Mouse (Mus musculus): ENCODE measurements around the gene Syn3. TPM values are rescaled to one million over a fixed set of nuclear protein-coding genes. Genes with fewer than 3 reads are reported as not detected.
"Not testable (repeated sequence)": the region's sequence is repeated elsewhere in the genome, so short reads cannot be mapped to it uniquely, and the experiment has no call there.

Syn3 gene
- polyA plus RNA-seq, 1 experiment from 2014 or later = 24.8 TPM

GRCm38 (mm10) chr10:86126478-86126877 is 372.2 kb downstream of the Syn3 start:
- Histone ChIP-seq H3K4me2 (ENCODE audit: low read length) (no peak overlapping the region), H3K4me1 (replicated peaks; ENCODE audit: control insufficient read depth, insufficient read depth, low read length) (no peaks in the 10 kb centered on the region), H3K9ac (replicated peaks; ENCODE audit: low read depth, low read length) (no peak overlapping the region), H3K9me3 (ENCODE audit: control insufficient read depth, low read length) (no peaks in the 10 kb centered on the region), H3K36me3 (ENCODE audit: control insufficient read depth, insufficient read depth) (no peaks in the 10 kb centered on the region), H3K27me3 (replicated peaks; ENCODE audit: control insufficient read depth, insufficient read depth, low read length) (no peaks in the 10 kb centered on the region), H3K4me3 (replicated peaks; ENCODE audit: low read length) (no peak overlapping the region), H3K27ac (ENCODE audit: low read length) (no peak overlapping the region)
- ATAC-seq = no peak
- 94% methylated on average over 11 of the region's 11 CpGs for WGBS

- no peak overlapping the region for H3K9ac ChIP-seq (replicated peaks; ENCODE audit: low read depth, low read length)
- H3K4me3 ChIP-seq (replicated peaks; ENCODE audit: low read length) = no peak overlapping the region
- 90% methylated on average over 2 of the region's 2 CpGs for WGBS
- no peaks in the 10 kb centered on the region for H3K27me3 ChIP-seq (replicated peaks; ENCODE audit: control insufficient read depth, insufficient read depth, low read length)
- no peak for ATAC-seq
- H3K4me1 ChIP-seq (replicated peaks; ENCODE audit: control insufficient read depth, insufficient read depth, low read length) = no peaks in the 10 kb centered on the region
- no peaks in the 10 kb centered on the region for H3K9me3 ChIP-seq (ENCODE audit: control insufficient read depth, low read length)
- H3K4me2 ChIP-seq (ENCODE audit: low read length) = no peak overlapping the region
- H3K36me3 ChIP-seq (ENCODE audit: control insufficient read depth, insufficient read depth) = no peaks in the 10 kb centered on the region
- no peak overlapping the region for H3K27ac ChIP-seq (ENCODE audit: low read length)
Observed at GRCm38 (mm10) chr10:86125421-86125820, 373.3 kb downstream of the Syn3 start.

GRCm38 (mm10) chr10:86124115-86124514 is 374.6 kb downstream of the Syn3 start:
- ATAC-seq = no peak

GRCm38 (mm10) chr10:86123224-86123623 is 375.5 kb downstream of the Syn3 start:
- H3K27me3 ChIP-seq (replicated peaks; ENCODE audit: control insufficient read depth, insufficient read depth, low read length) = no peaks in the 10 kb centered on the region
- H3K9ac ChIP-seq (replicated peaks; ENCODE audit: low read depth, low read length) = no peak overlapping the region
- no peaks in the 10 kb centered on the region for H3K4me1 ChIP-seq (replicated peaks; ENCODE audit: control insufficient read depth, insufficient read depth, low read length)
- H3K4me2 ChIP-seq (ENCODE audit: low read length) = no peak overlapping the region
- no peak overlapping the region for H3K27ac ChIP-seq (ENCODE audit: low read length)
- H3K4me3 ChIP-seq (replicated peaks; ENCODE audit: low read length) = no peak overlapping the region
- H3K36me3 ChIP-seq (ENCODE audit: control insufficient read depth, insufficient read depth) = no peaks in the 10 kb centered on the region
- 91% methylated on average over 2 of the region's 2 CpGs for WGBS
- H3K9me3 ChIP-seq (ENCODE audit: control insufficient read depth, low read length) = no peaks in the 10 kb centered on the region
- no peak for ATAC-seq

More at GRCm38 (mm10) chr10:86124115-86124514, 374.6 kb downstream of the Syn3 start:
- Histone ChIP-seq H3K27me3 (replicated peaks; ENCODE audit: control insufficient read depth, insufficient read depth, low read length) (no peaks in the 10 kb centered on the region), H3K4me1 (replicated peaks; ENCODE audit: control insufficient read depth, insufficient read depth, low read length) (no peaks in the 10 kb centered on the region), H3K4me2 (ENCODE audit: low read length) (no peak overlapping the region), H3K9ac (replicated peaks; ENCODE audit: low read depth, low read length) (no peak overlapping the region), H3K27ac (ENCODE audit: low read length) (no peak overlapping the region), H3K36me3 (ENCODE audit: control insufficient read depth, insufficient read depth) (no peaks in the 10 kb centered on the region), H3K9me3 (ENCODE audit: control insufficient read depth, low read length) (no peaks in the 10 kb centered on the region), H3K4me3 (replicated peaks; ENCODE audit: low read length) (no peak overlapping the region)
- WGBS = 74% methylated on average over 4 of the region's 4 CpGs

GRCm38 (mm10) chr10:86122456-86122855 is 376.2 kb downstream of the Syn3 start:
- not testable (repeated sequence) for H3K9me3 ChIP-seq (ENCODE audit: control insufficient read depth, low read length); H3K9ac ChIP-seq (replicated peaks; ENCODE audit: low read depth, low read length); H3K4me3 ChIP-seq (replicated peaks; ENCODE audit: low read length); H3K4me2 ChIP-seq (ENCODE audit: low read length); H3K4me1 ChIP-seq (replicated peaks; ENCODE audit: control insufficient read depth, insufficient read depth, low read length); H3K36me3 ChIP-seq (ENCODE audit: control insufficient read depth, insufficient read depth); ATAC-seq; H3K27ac ChIP-seq (ENCODE audit: low read length); H3K27me3 ChIP-seq (replicated peaks; ENCODE audit: control insufficient read depth, insufficient read depth, low read length)
- WGBS = 97% methylated on average over 10 of the region's 10 CpGs

GRCm38 (mm10) chr10:86116268-86116667 is 382.4 kb downstream of the Syn3 start:
- no peaks in the 10 kb centered on the region for H3K9me3 ChIP-seq (ENCODE audit: control insufficient read depth, low read length)
- H3K27ac ChIP-seq (ENCODE audit: low read length) = no peak overlapping the region
- no peak overlapping the region for H3K9ac ChIP-seq (replicated peaks; ENCODE audit: low read depth, low read length)
- no peaks in the 10 kb centered on the region for H3K27me3 ChIP-seq (replicated peaks; ENCODE audit: control insufficient read depth, insufficient read depth, low read length)
- WGBS = 91% methylated on average over 2 of the region's 2 CpGs
- H3K4me2 ChIP-seq (ENCODE audit: low read length) = no peak overlapping the region
- ATAC-seq = no peak
- no peaks in the 10 kb centered on the region for H3K4me1 ChIP-seq (replicated peaks; ENCODE audit: control insufficient read depth, insufficient read depth, low read length)
- no peak overlapping the region for H3K4me3 ChIP-seq (replicated peaks; ENCODE audit: low read length)
- H3K36me3 ChIP-seq (ENCODE audit: control insufficient read depth, insufficient read depth) = no peaks in the 10 kb centered on the region

- Histone ChIP-seq H3K4me3 (replicated peaks; ENCODE audit: low read length) (no peak overlapping the region), H3K9me3 (ENCODE audit: control insufficient read depth, low read length) (no peaks in the 10 kb centered on the region), H3K36me3 (ENCODE audit: control insufficient read depth, insufficient read depth) (no peaks in the 10 kb centered on the region), H3K9ac (replicated peaks; ENCODE audit: low read depth, low read length) (no peak overlapping the region), H3K27me3 (replicated peaks; ENCODE audit: control insufficient read depth, insufficient read depth, low read length) (no peaks in the 10 kb centered on the region), H3K27ac (ENCODE audit: low read length) (no peak overlapping the region), H3K4me1 (replicated peaks; ENCODE audit: control insufficient read depth, insufficient read depth, low read length) (no peaks in the 10 kb centered on the region), H3K4me2 (ENCODE audit: low read length) (no peak overlapping the region)
- ATAC-seq = no peak
- WGBS = 18% methylated on average over 5 of the region's 5 CpGs
Observed at GRCm38 (mm10) chr10:86114431-86114848, 384.3 kb downstream of the Syn3 start.

GRCm38 (mm10) chr10:86108797-86109196 is 389.9 kb downstream of the Syn3 start:
- Histone ChIP-seq H3K9ac (replicated peaks; ENCODE audit: low read depth, low read length) (no peak overlapping the region), H3K4me3 (replicated peaks; ENCODE audit: low read length) (no peak overlapping the region), H3K4me2 (ENCODE audit: low read length) (no peak overlapping the region), H3K9me3 (ENCODE audit: control insufficient read depth, low read length) (no peaks in the 10 kb centered on the region), H3K27me3 (replicated peaks; ENCODE audit: control insufficient read depth, insufficient read depth, low read length) (no peaks in the 10 kb centered on the region), H3K36me3 (ENCODE audit: control insufficient read depth, insufficient read depth) (no peaks in the 10 kb centered on the region), H3K27ac (ENCODE audit: low read length) (no peak overlapping the region), H3K4me1 (replicated peaks; ENCODE audit: control insufficient read depth, insufficient read depth, low read length) (no peaks in the 10 kb centered on the region)
- no peak for ATAC-seq
- WGBS = 90% methylated on average over 4 of the region's 4 CpGs

- no peaks in the 10 kb centered on the region for H3K9me3 ChIP-seq (ENCODE audit: control insufficient read depth, low read length)
- no peak for ATAC-seq
- WGBS = 87% methylated on average over 4 of the region's 4 CpGs
Observed at GRCm38 (mm10) chr10:86107681-86108080, 391.0 kb downstream of the Syn3 start.

GRCm38 (mm10) chr10:86103976-86104375 is 394.7 kb downstream of the Syn3 start:
- H3K4me3 ChIP-seq (replicated peaks; ENCODE audit: low read length) = no peak overlapping the region
- no peak for ATAC-seq
- H3K27ac ChIP-seq (ENCODE audit: low read length) = no peak overlapping the region
- H3K4me1 ChIP-seq (replicated peaks; ENCODE audit: control insufficient read depth, insufficient read depth, low read length) = no peaks in the 10 kb centered on the region
- H3K27me3 ChIP-seq (replicated peaks; ENCODE audit: control insufficient read depth, insufficient read depth, low read length) = no peaks in the 10 kb centered on the region
- no peaks in the 10 kb centered on the region for H3K36me3 ChIP-seq (ENCODE audit: control insufficient read depth, insufficient read depth)
- no peaks in the 10 kb centered on the region for H3K9me3 ChIP-seq (ENCODE audit: control insufficient read depth, low read length)
- no peak overlapping the region for H3K9ac ChIP-seq (replicated peaks; ENCODE audit: low read depth, low read length)
- no peak overlapping the region for H3K4me2 ChIP-seq (ENCODE audit: low read length)

More at GRCm38 (mm10) chr10:86107681-86108080, 391.0 kb downstream of the Syn3 start:
- Histone ChIP-seq H3K4me1 (replicated peaks; ENCODE audit: control insufficient read depth, insufficient read depth, low read length) (no peaks in the 10 kb centered on the region), H3K9ac (replicated peaks; ENCODE audit: low read depth, low read length) (no peak overlapping the region), H3K27me3 (replicated peaks; ENCODE audit: control insufficient read depth, insufficient read depth, low read length) (no peaks in the 10 kb centered on the region), H3K27ac (ENCODE audit: low read length) (no peak overlapping the region), H3K36me3 (ENCODE audit: control insufficient read depth, insufficient read depth) (no peaks in the 10 kb centered on the region), H3K4me2 (ENCODE audit: low read length) (no peak overlapping the region), H3K4me3 (replicated peaks; ENCODE audit: low read length) (no peak overlapping the region)

Data from forebrain, embryonic 16.5 days (tissue).